ENCODE assay signal across 9 mouse cellular contexts in genomic region chr14:60529646-60530347, GRCm38 (mm10).
DNase-seq lines count a peak whose midpoint lies in the region; ATAC-seq and TF ChIP-seq lines count a peak whose summit lies in the region.
"Had no signal": no experiment of that assay in that cellular context is flagged by ENCODE, and none has a peak within 500 bp of the region (broad histone marks: within the 10 kb centered on the region; RNA-seq: fewer than 3 reads in every experiment).

No protein-coding gene starts in this region.

- H3K4me1 ChIP-seq in heart, adult 2 months (ENCODE audit: control insufficient read depth, insufficient read depth, low read length) = peaks cover 4% of the 10 kb centered on the region
- peaks cover 23% of the 10 kb centered on the region for H3K4me1 ChIP-seq in hindbrain, embryonic 14.5 days (replicated peaks; ENCODE audit: control insufficient read depth, insufficient read depth, low read length)
- H3K4me1 ChIP-seq in stomach, embryonic 16.5 days (ENCODE audit: control insufficient read depth, insufficient read depth, low read length) = peaks cover 19% of the 10 kb centered on the region

- H3K27ac ChIP-seq in heart, adult 2 months = peak overlapping the region; percentile 65
- H3K27ac ChIP-seq in hindbrain, embryonic 14.5 days = no peak overlapping the region
- no peak overlapping the region for H3K27ac ChIP-seq in stomach, embryonic 16.5 days (ENCODE audit: low read length)

- ATAC-seq in hindbrain, embryonic 14.5 days (ENCODE audit: low FRiP score) = peak; percentile 44; the same call in 1 of the 2 replicates
- ATAC-seq in stomach, embryonic 16.5 days (ENCODE audit: insufficient read depth, low FRiP score) = peak; percentile 33; the same call in 1 of the 2 replicates

- no peaks in the 10 kb centered on the region for H3K79me2 ChIP-seq in heart, adult 2 months (replicated peaks; ENCODE audit: control insufficient read depth, insufficient read depth, low read length)

- peak; percentile 30 for TF ChIP-seq CTCF in heart, adult 2 months (IDR thresholded peaks at IDR 0.05)

- intact Hi-C loops in heart, adult 2 months (cut with DNase I) = loop anchor here (2.0 to 5.0 kb wide), 3 partner anchors 29 to 243 kb away; no protein-coding TSS in a partner anchor

- H3K36me3 ChIP-seq in heart, adult 2 months (ENCODE audit: control insufficient read depth, insufficient read depth, low read length) = no peaks in the 10 kb centered on the region
- H3K36me3 ChIP-seq in hindbrain, embryonic 14.5 days (replicated peaks; ENCODE audit: control insufficient read depth, insufficient read depth) = no peaks in the 10 kb centered on the region
- no peaks in the 10 kb centered on the region for H3K36me3 ChIP-seq in stomach, embryonic 16.5 days (ENCODE audit: control insufficient read depth, insufficient read depth, low read length)

- no peak overlapping the region for H3K4me3 ChIP-seq in heart, adult 2 months
- H3K4me3 ChIP-seq in hindbrain, embryonic 14.5 days (replicated peaks; ENCODE audit: low read length) = no peak overlapping the region
- H3K4me3 ChIP-seq in stomach, embryonic 16.5 days (replicated peaks; ENCODE audit: low read length) = no peak overlapping the region

- WGBS in heart, adult 2 months = 34% methylated on average over 6 of the region's 7 CpGs
- 37% methylated on average over 7 of the region's 7 CpGs for WGBS in hindbrain, embryonic 14.5 days
- 41% methylated on average over 7 of the region's 7 CpGs for WGBS in stomach, embryonic 16.5 days

- H3K4me2 ChIP-seq in hindbrain, embryonic 14.5 days (replicated peaks) = no peak overlapping the region
- H3K4me2 ChIP-seq in stomach, embryonic 16.5 days (ENCODE audit: low read depth, low read length) = no peak overlapping the region

- DNase-seq in heart, adult 2 months = no peak
- DNase-seq in heart, adult 11 months = no peak
- DNase-seq in retina, postnatal 1 day = peak; percentile 62
- no peak for DNase-seq in retina, embryonic 14.5 days (ENCODE audit: low spot score)
- DNase-seq in hindbrain, embryonic 14.5 days (ENCODE audit: low spot score) = no peak
- DNase-seq in layer of hippocampus, adult 11-12 months (ENCODE audit: low spot score) = no peak
- no peak for DNase-seq in T-cell, adult 2 months (ENCODE audit: low spot score)
- DNase-seq: liver had no signal

- H3K9me3 ChIP-seq in hindbrain, embryonic 14.5 days (ENCODE audit: control insufficient read depth, low read length) = 0 out of 2 replicates have a peak, but pooled peaks cover 7% of the 10 kb centered on the region
- H3K9me3 ChIP-seq in stomach, embryonic 16.5 days (replicated peaks; ENCODE audit: control insufficient read depth, low read length) = no peaks in the 10 kb centered on the region

- H3K9ac ChIP-seq in heart, adult 2 months (ENCODE audit: low read depth, low read length) = no peak overlapping the region
- no peak overlapping the region for H3K9ac ChIP-seq in hindbrain, embryonic 14.5 days
- no peak overlapping the region for H3K9ac ChIP-seq in stomach, embryonic 16.5 days (ENCODE audit: low read length)

- TF ChIP-seq POLR2A in heart, adult 2 months (IDR thresholded peaks at IDR 0.05; ENCODE audit: insufficient read depth, low read depth, low read length) = no peak

- TF ChIP-seq EP300 in heart, adult 2 months (IDR thresholded peaks at IDR 0.05; ENCODE audit: insufficient read depth, low read depth, low read length) = no peak

- no peaks in the 10 kb centered on the region for H3K27me3 ChIP-seq in heart, adult 2 months (ENCODE audit: control insufficient read depth, insufficient read depth, low read length)
- no peaks in the 10 kb centered on the region for H3K27me3 ChIP-seq in hindbrain, embryonic 14.5 days (ENCODE audit: control insufficient read depth, insufficient read depth, low read length)
- no peaks in the 10 kb centered on the region for H3K27me3 ChIP-seq in stomach, embryonic 16.5 days (ENCODE audit: control insufficient read depth, insufficient read depth, low read length)
